Mouse (Mus musculus): ENCODE measurements around the gene Sema5a.

Sema5a gene

GRCm38 (mm10) chr15:32317074-32317473 lies 72.5 kb downstream of the Sema5a start:
- no peak for DNase-seq

- no peak for DNase-seq
These were observed 76.1 kb downstream of the Sema5a start for GRCm38 (mm10) chr15:32320739-32321138.

GRCm38 (mm10) chr15:32322455-32323220 lies 78.0 kb downstream of the Sema5a start:
- no peak for DNase-seq

- peak; percentile 80 for DNase-seq
These were observed 78.6 kb downstream of the Sema5a start for GRCm38 (mm10) chr15:32323224-32323623.

- peak; percentile 44 for DNase-seq
These were observed 79.5 kb downstream of the Sema5a start for GRCm38 (mm10) chr15:32324105-32324504.

GRCm38 (mm10) chr15:32328370-32329004 lies 83.9 kb downstream of the Sema5a start:
- no peak for DNase-seq

- DNase-seq: no peak
These were observed 85.2 kb downstream of the Sema5a start for GRCm38 (mm10) chr15:32329670-32330330.

GRCm38 (mm10) chr15:32330427-32330826 lies 85.8 kb downstream of the Sema5a start:
- DNase-seq: no peak

GRCm38 (mm10) chr15:32331037-32331436 lies 86.4 kb downstream of the Sema5a start:
- DNase-seq: no peak

- no peak for DNase-seq
These were observed 88.8 kb downstream of the Sema5a start for GRCm38 (mm10) chr15:32333456-32333855.

- peak; percentile 72 for DNase-seq
These were observed 93.2 kb downstream of the Sema5a start for GRCm38 (mm10) chr15:32337810-32338209.

GRCm38 (mm10) chr15:32338721-32339290 lies 94.2 kb downstream of the Sema5a start:
- no peak for DNase-seq

GRCm38 (mm10) chr15:32339426-32339825 lies 94.8 kb downstream of the Sema5a start:
- no peak for DNase-seq

- peak; percentile 45 for DNase-seq
These were observed 96.8 kb downstream of the Sema5a start for GRCm38 (mm10) chr15:32341423-32341822.

- no peak for DNase-seq
These were observed 98.9 kb downstream of the Sema5a start for GRCm38 (mm10) chr15:32343544-32343943.

GRCm38 (mm10) chr15:32347315-32347714 lies 102.7 kb downstream of the Sema5a start:
- no peak for DNase-seq

GRCm38 (mm10) chr15:32349276-32349675 lies 104.7 kb downstream of the Sema5a start:
- peak; percentile 57 for DNase-seq

GRCm38 (mm10) chr15:32352995-32353394 lies 108.4 kb downstream of the Sema5a start:
- no peak for DNase-seq

- DNase-seq: no peak
These were observed 108.9 kb downstream of the Sema5a start for GRCm38 (mm10) chr15:32353513-32353912.

GRCm38 (mm10) chr15:32356805-32357204 lies 112.2 kb downstream of the Sema5a start:
- DNase-seq: no peak

- DNase-seq: no peak
These were observed 123.2 kb downstream of the Sema5a start for GRCm38 (mm10) chr15:32367841-32368240.

- no peak for DNase-seq
These were observed 126.3 kb downstream of the Sema5a start for GRCm38 (mm10) chr15:32370914-32371313.

- no peak for DNase-seq
These were observed 126.8 kb downstream of the Sema5a start for GRCm38 (mm10) chr15:32371385-32371784.

- no peak for DNase-seq
These were observed 131.7 kb downstream of the Sema5a start for GRCm38 (mm10) chr15:32376326-32376725.

Data from cerebellum, adult 9-10 months (tissue).